Mouse (Mus musculus): Measurements from ENCODE around the gene Hist1h2ab. TPM values are rescaled to one million over a fixed set of nuclear protein-coding genes. Genes with fewer than 3 reads are reported as not detected.
"Not testable (repeated sequence)": the region's sequence is repeated elsewhere in the genome, so short reads cannot be mapped to it uniquely, and the experiment has no call there.

The Hist1h2ab gene
- polyA plus RNA-seq, 1 experiment: 17.9 TPM

- Histone ChIP-seq H3K9me3 (replicated peaks; ENCODE audit: control insufficient read depth, insufficient read depth, low read length, poor library complexity, severe bottlenecking) (no peaks in the 10 kb centered on the region), H3K4me3 (ENCODE audit: low read depth, low read length) (no peak overlapping the region), H3K4me1 (ENCODE audit: control insufficient read depth, insufficient read depth, low read length) (peaks cover 2% of the 10 kb centered on the region), H3K9ac (ENCODE audit: low read depth, poor library complexity, severe bottlenecking) (no peak overlapping the region), H3K36me3 (ENCODE audit: control insufficient read depth, insufficient read depth, low read length, poor library complexity, severe bottlenecking) (no peaks in the 10 kb centered on the region), H3K27me3 (ENCODE audit: control insufficient read depth, insufficient read depth, low read length, poor library complexity, severe bottlenecking) (no peaks in the 10 kb centered on the region), H3K27ac (ENCODE audit: insufficient read depth, low read length) (peak overlapping the region; percentile 41)
- TF ChIP-seq CTCF (IDR thresholded peaks at IDR 0.05; ENCODE audit: low read depth, low read length): no peak
- TF ChIP-seq POLR2A (IDR thresholded peaks at IDR 0.05; ENCODE audit: insufficient read depth, low read length): no peak
- TF ChIP-seq EP300 (IDR thresholded peaks at IDR 0.05; ENCODE audit: insufficient read depth, low read depth, low read length): no peak
These were observed 1.3 kb upstream of the Hist1h2ab start for GRCm38 (mm10) chr13:23749563-23750121.

- Histone ChIP-seq H3K9me3 (replicated peaks; ENCODE audit: control insufficient read depth, insufficient read depth, low read length, poor library complexity, severe bottlenecking) (no peaks in the 10 kb centered on the region), H3K4me1 (ENCODE audit: control insufficient read depth, insufficient read depth, low read length) (peaks cover 2% of the 10 kb centered on the region), H3K27ac (ENCODE audit: insufficient read depth, low read length) (peak overlapping the region; percentile 95), H3K9ac (ENCODE audit: low read depth, poor library complexity, severe bottlenecking) (peak overlapping the region; percentile 91), H3K4me3 (ENCODE audit: low read depth, low read length) (peak overlapping the region; percentile 68), H3K27me3 (ENCODE audit: control insufficient read depth, insufficient read depth, low read length, poor library complexity, severe bottlenecking) (no peaks in the 10 kb centered on the region), H3K36me3 (ENCODE audit: control insufficient read depth, insufficient read depth, low read length, poor library complexity, severe bottlenecking) (no peaks in the 10 kb centered on the region)
- TF ChIP-seq CTCF (IDR thresholded peaks at IDR 0.05; ENCODE audit: low read depth, low read length) (no peak), EP300 (IDR thresholded peaks at IDR 0.05; ENCODE audit: insufficient read depth, low read depth, low read length) (no peak), POLR2A (IDR thresholded peaks at IDR 0.05; ENCODE audit: insufficient read depth, low read length) (no peak)
These were observed 591 bp downstream of the Hist1h2ab start for GRCm38 (mm10) chr13:23751478-23751956.

- not testable (repeated sequence) for H3K27me3 ChIP-seq (ENCODE audit: control insufficient read depth, insufficient read depth, low read length, poor library complexity, severe bottlenecking); H3K4me1 ChIP-seq (ENCODE audit: control insufficient read depth, insufficient read depth, low read length); H3K9me3 ChIP-seq (replicated peaks; ENCODE audit: control insufficient read depth, insufficient read depth, low read length, poor library complexity, severe bottlenecking); H3K36me3 ChIP-seq (ENCODE audit: control insufficient read depth, insufficient read depth, low read length, poor library complexity, severe bottlenecking)
- TF ChIP-seq POLR2A (IDR thresholded peaks at IDR 0.05; ENCODE audit: insufficient read depth, low read length): peak; percentile 85
- H3K27ac ChIP-seq (ENCODE audit: insufficient read depth, low read length): peak within 1 kb of the TSS; percentile 95
- H3K4me3 ChIP-seq (ENCODE audit: low read depth, low read length): peak within 1 kb of the TSS; percentile 81
- H3K9ac ChIP-seq (ENCODE audit: low read depth, poor library complexity, severe bottlenecking): peak within 1 kb of the TSS; percentile 96
These were observed 1.3 kb downstream of the Hist1h2ab start, which contains the start of gene Hist1h3b for GRCm38 (mm10) chr13:23752067-23752741. Hist1h3b (plus strand) TSS chr13:23752267.

GRCm38 (mm10) chr13:23752742-23753172 is 1.8 kb downstream of the Hist1h2ab start:
- Histone ChIP-seq H3K9ac (ENCODE audit: low read depth, poor library complexity, severe bottlenecking) (peak overlapping the region; percentile 96), H3K27ac (ENCODE audit: insufficient read depth, low read length) (peak overlapping the region; percentile 85), H3K27me3 (ENCODE audit: control insufficient read depth, insufficient read depth, low read length, poor library complexity, severe bottlenecking) (no peaks in the 10 kb centered on the region), H3K4me1 (ENCODE audit: control insufficient read depth, insufficient read depth, low read length) (peaks cover 2% of the 10 kb centered on the region), H3K36me3 (ENCODE audit: control insufficient read depth, insufficient read depth, low read length, poor library complexity, severe bottlenecking) (no peaks in the 10 kb centered on the region), H3K4me3 (ENCODE audit: low read depth, low read length) (peak overlapping the region; percentile 81), H3K9me3 (replicated peaks; ENCODE audit: control insufficient read depth, insufficient read depth, low read length, poor library complexity, severe bottlenecking) (no peaks in the 10 kb centered on the region)
- TF ChIP-seq EP300 (IDR thresholded peaks at IDR 0.05; ENCODE audit: insufficient read depth, low read depth, low read length) (no peak), CTCF (IDR thresholded peaks at IDR 0.05; ENCODE audit: low read depth, low read length) (no peak), POLR2A (IDR thresholded peaks at IDR 0.05; ENCODE audit: insufficient read depth, low read length) (no peak)

GRCm38 (mm10) chr13:23753314-23754078 is 2.6 kb downstream of the Hist1h2ab start:
- Histone ChIP-seq H3K27ac (ENCODE audit: insufficient read depth, low read length) (no peak overlapping the region; the same call in 1 of the 2 replicates), H3K36me3 (ENCODE audit: control insufficient read depth, insufficient read depth, low read length, poor library complexity, severe bottlenecking) (no peaks in the 10 kb centered on the region), H3K27me3 (ENCODE audit: control insufficient read depth, insufficient read depth, low read length, poor library complexity, severe bottlenecking) (no peaks in the 10 kb centered on the region), H3K4me3 (ENCODE audit: low read depth, low read length) (no peak overlapping the region), H3K9ac (ENCODE audit: low read depth, poor library complexity, severe bottlenecking) (peak overlapping the region; percentile 96), H3K9me3 (replicated peaks; ENCODE audit: control insufficient read depth, insufficient read depth, low read length, poor library complexity, severe bottlenecking) (no peaks in the 10 kb centered on the region), H3K4me1 (ENCODE audit: control insufficient read depth, insufficient read depth, low read length) (peaks cover under 1% of the 10 kb centered on the region)
- TF ChIP-seq EP300 (IDR thresholded peaks at IDR 0.05; ENCODE audit: insufficient read depth, low read depth, low read length) (no peak), POLR2A (IDR thresholded peaks at IDR 0.05; ENCODE audit: insufficient read depth, low read length) (no peak), CTCF (IDR thresholded peaks at IDR 0.05; ENCODE audit: low read depth, low read length) (no peak)

Measured in ES-Bruce4 (cell line).